Mouse (Mus musculus): ENCODE measurements around the gene Lrrc45.
"Not testable (repeated sequence)": the region's sequence is repeated elsewhere in the genome, so short reads cannot be mapped to it uniquely, and the experiment has no call there.

GRCm38 (mm10) chr11:120767023-120767422 is 53.3 kb downstream of the Lrrc45 start:
- not testable (repeated sequence) for TF ChIP-seq CTCF, EP300 (IDR thresholded peaks at IDR 0.05; ENCODE audit: low read depth)
